Mouse (Mus musculus) CH12.LX (cell line): ENCODE data around the gene Hdac9. TPM values are rescaled to one million over a fixed set of nuclear protein-coding genes. Genes with fewer than 3 reads are reported as not detected.

ENCODE experiments used
- DNase-seq: peaks from one replicate; pipeline ENCODE4 v3.0.0-alpha.2; 2013; ENCODE audit errors: extremely low read depth
- H3K27ac ChIP-seq: 2 replicates; pipeline ENCODE4 v1.5.1; 2012; ENCODE audit warnings: low read depth, mild to moderate bottlenecking, control low read depth, moderate library complexity; ENCODE audit not compliant: insufficient read depth
- H3K27me3 ChIP-seq: replicated peaks from 2 replicates; pipeline ENCODE3; 2012; ENCODE audit warnings: inconsistent platforms
- H3K36me3 ChIP-seq, 2 experiments: replicated peaks in 1 of 2; 2 replicates each; pipeline versions ENCODE3 to v1.6.1; 2012; ENCODE audit warnings: inconsistent platforms in 1 of 2, low read length in 1 of 2, mild to moderate bottlenecking in 1 of 2, mixed read lengths in 1 of 2, moderate library complexity in 1 of 2; ENCODE audit not compliant: control insufficient read depth in 1 of 2, insufficient read depth in 1 of 2
- H3K4me1 ChIP-seq, 2 experiments: 2 replicates each; pipeline ENCODE4 v1.6.1; 2012; ENCODE audit warnings: inconsistent platforms in 1 of 2, moderate library complexity in 1 of 2; ENCODE audit not compliant: insufficient read depth in 2 of 2, control insufficient read depth in 1 of 2
- H3K4me2 ChIP-seq: 2 replicates; pipeline ENCODE4 v1.6.1; 2012; ENCODE audit warnings: low read depth, mild to moderate bottlenecking, control low read depth; ENCODE audit not compliant: poor library complexity, insufficient read depth, severe bottlenecking
- H3K4me3 ChIP-seq, 3 experiments: fragments of 150-350 bp in 1 of 3; sonication (generic) in 1 of 3; replicated peaks in 1 of 3; 2 replicates each; pipeline versions ENCODE3 to v1.5.1; 2011 to 2012; ENCODE audit warnings: low read depth in 2 of 3, low read length in 2 of 3, mild to moderate bottlenecking in 2 of 3, moderate library complexity in 2 of 3, control low read depth in 1 of 3, improper control_type of control experiment in 1 of 3, inconsistent platforms in 1 of 3, mixed read lengths in 1 of 3; ENCODE audit not compliant: poor library complexity in 1 of 3
- H3K79me2 ChIP-seq: replicated peaks from 2 replicates; pipeline ENCODE4 v1.6.1; 2012; ENCODE audit warnings: mild to moderate bottlenecking, moderate library complexity; ENCODE audit not compliant: control insufficient read depth, poor library complexity, insufficient read depth, severe bottlenecking; ENCODE audit errors: extremely low read depth
- H3K9ac ChIP-seq: 2 replicates; pipeline ENCODE4 v1.6.1; 2012; ENCODE audit warnings: low read depth, mild to moderate bottlenecking, control low read depth, moderate library complexity; ENCODE audit not compliant: insufficient read depth
- H3K9me3 ChIP-seq: replicated peaks from 2 replicates; pipeline ENCODE3; 2012; ENCODE audit warnings: low read length, inconsistent platforms, mixed read lengths
- BHLHE40 ChIP-seq: IDR thresholded peaks from 2 replicates; pipeline ENCODE4 v1.6.1; 2011; ENCODE audit warnings: mild to moderate bottlenecking, low read depth, low read length, improper control_type of control experiment
- ETS1 ChIP-seq: conservative IDR thresholded peaks from 2 replicates; pipeline ENCODE4 v1.6.1; 2012; ENCODE audit warnings: low read depth, mild to moderate bottlenecking, inconsistent platforms, low read length, improper control_type of control experiment, moderate library complexity
- JUND ChIP-seq: conservative IDR thresholded peaks from 2 replicates; pipeline ENCODE4 v1.6.1; 2011; ENCODE audit warnings: low read depth, low read length, improper control_type of control experiment
- MAFK ChIP-seq: IDR thresholded peaks from 2 replicates; pipeline ENCODE4 v1.6.1; 2011; ENCODE audit warnings: low read length, improper control_type of control experiment; ENCODE audit not compliant: insufficient replicate concordance
- MAX ChIP-seq: IDR thresholded peaks from 2 replicates; pipeline ENCODE4 v1.6.1; 2011; ENCODE audit warnings: low read length, improper control_type of control experiment
- MAZ ChIP-seq: IDR thresholded peaks from 2 replicates; pipeline ENCODE4 v1.6.1; 2012; ENCODE audit warnings: low read depth, mild to moderate bottlenecking, inconsistent platforms, low read length, improper control_type of control experiment, moderate library complexity
- MEF2A ChIP-seq: IDR thresholded peaks from 2 replicates; pipeline ENCODE4 v1.6.1; 2014; ENCODE audit warnings: low read depth, mild to moderate bottlenecking, inconsistent platforms, low read length, improper control_type of control experiment, borderline replicate concordance
- NRF1 ChIP-seq: IDR thresholded peaks from 2 replicates; pipeline ENCODE4 v1.6.1; 2014; ENCODE audit warnings: low read depth, mild to moderate bottlenecking, inconsistent platforms, low read length, improper control_type of control experiment, moderate library complexity
- POLR2A ChIP-seq: IDR thresholded peaks from 2 replicates; pipeline ENCODE4 v1.6.1; 2011; ENCODE audit warnings: low read depth, mild to moderate bottlenecking, improper control_type of control experiment, low read length
- POLR2AphosphoS2 ChIP-seq: IDR thresholded peaks from 2 replicates; pipeline ENCODE4 v1.6.1; 2011; ENCODE audit warnings: low read depth, low read length, improper control_type of control experiment
- RAD21 ChIP-seq: IDR thresholded peaks from 2 replicates; pipeline ENCODE4 v1.6.1; 2011; ENCODE audit warnings: low read depth, mild to moderate bottlenecking, low read length, improper control_type of control experiment, moderate library complexity
- SMC3 ChIP-seq: IDR thresholded peaks from 2 replicates; pipeline ENCODE4 v1.6.1; 2011; ENCODE audit warnings: low read depth, low read length, improper control_type of control experiment
- TCF12 ChIP-seq: IDR thresholded peaks from 2 replicates; pipeline ENCODE4 v1.6.1; 2014; ENCODE audit warnings: low read depth, mild to moderate bottlenecking, inconsistent platforms, low read length, improper control_type of control experiment
- UBTF ChIP-seq: IDR thresholded peaks from 2 replicates; pipeline ENCODE4 v1.6.1; 2012; ENCODE audit warnings: low read depth, mild to moderate bottlenecking, inconsistent platforms, low read length, improper control_type of control experiment, moderate library complexity
- USF1 ChIP-seq: IDR thresholded peaks from 2 replicates; pipeline ENCODE4 v1.6.1; 2014; ENCODE audit warnings: low read depth, mild to moderate bottlenecking, inconsistent platforms, low read length, improper control_type of control experiment
- ZKSCAN1 ChIP-seq: IDR thresholded peaks from 2 replicates; pipeline ENCODE4 v1.6.1; 2012; ENCODE audit warnings: low read depth, inconsistent platforms, low read length, improper control_type of control experiment, borderline replicate concordance
- ZMIZ1 ChIP-seq: IDR thresholded peaks from 2 replicates; pipeline ENCODE4 v1.6.1; 2012; ENCODE audit warnings: low read depth, mild to moderate bottlenecking, inconsistent platforms, low read length, improper control_type of control experiment
- ZNF384 ChIP-seq: IDR thresholded peaks from 2 replicates; pipeline ENCODE4 v1.6.1; 2012; ENCODE audit warnings: low read depth, low read length, improper control_type of control experiment, inconsistent platforms
- dilution Hi-C: fragments of 300-500 bp; cut with MboI; formaldehyde crosslinking; loops from 2 replicates; pipeline ENCODE4 v1.14.3; 2020; ENCODE audit warnings: low sequenced_read_pairs; ENCODE audit not compliant: extremely low pct_unique_long_range_greater_than_20kb, extremely low pct_ligation_motif_present
- in situ Hi-C: fragments of 300-500 bp; cut with MboI; formaldehyde crosslinking; loops from 3 replicates; pipeline ENCODE4 v1.14.3; 2019; ENCODE audit warnings: low sequenced_read_pairs, low pct_ligation_motif_present, low pct_unique_long_range_greater_than_20kb, mixed read lengths
- polyA plus RNA-seq: library from polyadenylated mRNA; unstranded; fragments of >175 nt; gene quantifications from 2 replicates; pipeline ENCODE4 v1.2.1, GENCODE M21; 2012; ENCODE audit warnings: low read depth; ENCODE audit not compliant: insufficient read length
- total RNA-seq, 2 experiments: library from RNA; depleted of rRNA; stranded (reverse); fragments of 300-350 nt in 1 of 2; fragments of >200 nt in 1 of 2; gene quantifications; 2 replicates each; pipeline ENCODE4 v1.2.3; 2012 to 2014

Hdac9 gene
- total and polyA plus RNA-seq, 3 experiments = 0.04 to 0.38 (median 0.17) TPM

- TF ChIP-seq POLR2AphosphoS2 (no peak), ZKSCAN1 (no peak), ZMIZ1 (no peak), POLR2A (no peak), NRF1 (no peak), RAD21 (no peak), ETS1 (no peak), UBTF (no peak), BHLHE40 (no peak), ZNF384 (no peak), MAFK (no peak), TCF12 (no peak), JUND (no peak), MAZ (no peak), USF1 (no peak)
- H3K4me1 ChIP-seq = no peaks in the 10 kb centered on the region
- in situ Hi-C loops = no loop called here
- DNase-seq = no peak
- H3K79me2 ChIP-seq = no peaks in the 10 kb centered on the region
- dilution Hi-C loops = no loop called here
- no peak overlapping the region for H3K4me2 ChIP-seq
- no peak overlapping the region for H3K27ac ChIP-seq
- no peak overlapping the region for H3K4me3 ChIP-seq
- H3K9me3 ChIP-seq = no peaks in the 10 kb centered on the region
- no peaks in the 10 kb centered on the region for H3K27me3 ChIP-seq
- H3K36me3 ChIP-seq = no peaks in the 10 kb centered on the region
- H3K9ac ChIP-seq = no peak overlapping the region
Observed at GRCm38 (mm10) chr12:34811673-34812613, 105.0 kb downstream of the Hdac9 start.

DNA sequence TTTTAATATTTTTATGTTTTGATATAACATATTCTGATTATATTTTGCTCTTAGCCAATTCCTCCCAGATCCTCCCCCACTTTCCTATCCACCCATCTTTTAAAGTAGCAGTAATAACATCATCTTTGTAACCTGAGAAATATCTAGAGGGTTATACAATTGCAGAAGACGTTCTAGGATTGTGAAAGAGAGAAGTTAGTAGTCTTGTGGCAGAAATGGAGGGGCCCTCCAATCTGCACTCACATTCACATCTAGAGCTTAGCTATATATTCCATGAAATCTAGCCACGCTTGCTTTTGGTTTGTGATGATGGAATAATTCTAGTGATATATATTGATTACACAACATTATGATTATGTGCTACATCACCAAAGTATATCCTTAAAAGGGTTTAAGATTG lies 106.7 kb downstream of the Hdac9 start:
- no peak overlapping the region for H3K27ac ChIP-seq
- TF ChIP-seq USF1 = no peak
- TF ChIP-seq JUND = no peak
- no peak for TF ChIP-seq MAX
- no peak for TF ChIP-seq SMC3
- no peak for TF ChIP-seq MEF2A
- TF ChIP-seq, all 38 proteins: peak for 0
- Histone ChIP-seq H3K4me3 (no peak overlapping the region), H3K9me3 (no peaks in the 10 kb centered on the region), H3K79me2 (no peaks in the 10 kb centered on the region), H3K9ac (no peak overlapping the region), H3K27me3 (no peaks in the 10 kb centered on the region), H3K36me3 (no peaks in the 10 kb centered on the region), H3K4me1 (peaks cover 0 to 12% of the 10 kb centered on the region in 2 experiments; a peak in 2 of 4 replicates), H3K4me2 (no peak overlapping the region)
- in situ Hi-C loops = no loop called here
- DNase-seq = no peak
- dilution Hi-C loops = no loop called here
